Mouse (Mus musculus) hindbrain, embryonic 13.5 days (tissue): Measurements from ENCODE around the gene Sept9. TPM values are rescaled to one million over a fixed set of nuclear protein-coding genes. Genes with fewer than 3 reads are reported as not detected.

ENCODE experiments used
- ATAC-seq: fragments of 200-750 bp; cut with Nextera tagmentation; 2 replicates; pipeline ENCODE4 v1.8.0; 2017; ENCODE audit warnings: moderate TSS enrichment; ENCODE audit not compliant: low FRiP score
- H3K27ac ChIP-seq: fragments of 300-500 bp; sonication (generic); 2 replicates; pipeline ENCODE4 v1.5.1; 2015; ENCODE audit warnings: inconsistent platforms, mild to moderate bottlenecking, moderate library complexity
- H3K27me3 ChIP-seq: fragments of 300-500 bp; sonication (generic); 2 replicates; pipeline ENCODE4 v1.6.1; 2015; ENCODE audit warnings: mild to moderate bottlenecking, inconsistent platforms
- H3K36me3 ChIP-seq: fragments of 300-500 bp; sonication (generic); 2 replicates; pipeline ENCODE4 v1.6.1; 2015; ENCODE audit warnings: mild to moderate bottlenecking, inconsistent platforms
- H3K4me1 ChIP-seq: fragments of 300-500 bp; sonication (generic); replicated peaks from 2 replicates; pipeline ENCODE4 v1.6.1; 2015; ENCODE audit warnings: inconsistent platforms
- H3K4me2 ChIP-seq: fragments of 300-500 bp; sonication (generic); 2 replicates; pipeline ENCODE4 v1.6.1; 2015; ENCODE audit warnings: inconsistent platforms, mild to moderate bottlenecking, moderate library complexity
- H3K4me3 ChIP-seq: fragments of 300-500 bp; sonication (generic); 2 replicates; pipeline ENCODE4 v1.5.1; 2015; ENCODE audit warnings: mild to moderate bottlenecking, inconsistent platforms
- H3K9ac ChIP-seq: fragments of 300-500 bp; sonication (generic); 2 replicates; pipeline ENCODE4 v1.6.1; 2015; ENCODE audit warnings: mild to moderate bottlenecking, inconsistent platforms
- H3K9me3 ChIP-seq: fragments of 300-500 bp; sonication (generic); 2 replicates; pipeline ENCODE4 v1.6.1; 2016; ENCODE audit warnings: inconsistent platforms
- WGBS: fragments of 180-500 bp; shearing (Covaris S2); methylation state at CpG from one replicate; pipeline ENCODE4 v1.1.7; 2015; 5-methylcytosine and 5-hydroxymethylcytosine counted together
- polyA plus RNA-seq: library from polyadenylated mRNA; unstranded; fragments of >200 nt; fragmentation: Nextera tagmentation; extraction: Ambion mirVana; gene quantifications from 2 replicates; pipeline ENCODE4 v1.2.1, GENCODE M21; 2015

Sept9 gene
- polyA plus RNA-seq, 1 experiment from 2014 or later, result 117 TPM

GRCm38 (mm10) chr11:117231551-117231950, 32.1 kb downstream of the Sept9 start:
- Histone ChIP-seq H3K4me3 (no peak overlapping the region), H3K36me3 (no peaks in the 10 kb centered on the region), H3K27ac (no peak overlapping the region), H3K27me3 (no peaks in the 10 kb centered on the region), H3K9me3 (no peaks in the 10 kb centered on the region), H3K9ac (no peak overlapping the region), H3K4me2 (no peak overlapping the region), H3K4me1 (peaks cover 30% of the 10 kb centered on the region)
- no peak for ATAC-seq
- 67% methylated on average over 11 of the region's 11 CpGs for WGBS

DNA sequence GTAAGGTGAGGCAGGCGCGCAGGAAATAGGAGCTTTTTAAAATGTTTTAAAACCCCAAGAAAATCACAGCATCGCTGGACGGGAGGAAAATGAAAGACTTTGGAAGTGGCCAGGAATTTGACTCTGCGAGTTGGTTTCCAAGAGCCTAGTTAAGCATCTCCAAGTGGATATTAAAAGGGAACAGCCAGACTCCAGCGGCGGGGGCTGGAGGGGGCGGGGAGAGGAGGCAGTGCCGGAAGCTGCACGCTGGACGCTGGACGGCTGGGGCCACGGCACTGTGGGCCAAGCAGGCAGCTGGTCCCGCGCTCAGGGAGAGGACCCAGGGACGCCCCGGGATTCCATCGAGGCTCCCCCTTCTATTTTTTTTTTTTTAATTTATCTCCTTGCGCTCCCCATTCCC, 32.6 kb downstream of the Sept9 start:
- H3K4me3 ChIP-seq, result no peak overlapping the region; the same call in none of the 2 replicates
- peak overlapping the region; percentile 53 for H3K9ac ChIP-seq
- no peak for ATAC-seq

DNA sequence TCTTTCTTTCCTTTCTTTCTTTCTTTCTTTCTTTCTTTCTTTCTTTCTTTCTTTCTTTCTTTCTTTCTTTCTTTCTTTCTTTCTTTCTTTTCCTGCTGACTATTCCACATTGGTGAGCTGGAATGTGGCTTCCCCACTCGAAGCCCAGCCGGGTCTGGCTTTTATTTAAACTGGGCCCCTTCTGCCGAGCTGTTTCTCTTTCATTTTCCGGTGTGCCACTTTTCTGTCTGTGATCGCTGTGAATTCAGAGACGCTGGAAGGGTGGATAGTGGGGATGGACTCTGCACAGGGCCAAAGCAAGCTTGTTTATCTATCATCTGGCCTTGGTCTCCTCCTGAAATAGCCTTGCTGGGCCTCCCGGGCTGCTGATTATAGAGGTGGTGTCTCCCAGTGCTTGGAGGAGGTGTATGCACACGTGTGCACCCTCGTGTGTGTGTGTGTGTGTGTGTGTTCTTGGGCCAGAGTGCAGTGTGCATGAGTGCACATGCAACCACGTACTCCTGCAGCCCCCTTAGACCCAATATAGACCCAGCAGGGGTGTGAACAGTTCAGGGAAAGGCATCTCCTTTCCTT, 33.5 kb downstream of the Sept9 start:
- no peak for ATAC-seq
- Histone ChIP-seq H3K9me3 (no peaks in the 10 kb centered on the region), H3K4me3 (no peak overlapping the region), H3K27ac (no peak overlapping the region), H3K36me3 (no peaks in the 10 kb centered on the region), H3K9ac (no peak overlapping the region), H3K27me3 (peaks cover 3% of the 10 kb centered on the region; the same call in 1 of the 2 replicates), H3K4me2 (no peak overlapping the region), H3K4me1 (peaks cover 30% of the 10 kb centered on the region)
- WGBS, result 59% methylated on average over 10 of the region's 10 CpGs

More for the DNA sequence above, 32.6 kb downstream of the Sept9 start:
- 30% methylated on average over 19 of the region's 19 CpGs for WGBS
- Histone ChIP-seq H3K4me2 (peak overlapping the region; percentile 43), H3K27ac (no peak overlapping the region), H3K4me1 (peaks cover 30% of the 10 kb centered on the region), H3K27me3 (peaks cover 2% of the 10 kb centered on the region; the same call in 1 of the 2 replicates), H3K9me3 (no peaks in the 10 kb centered on the region), H3K36me3 (no peaks in the 10 kb centered on the region)

- Histone ChIP-seq H3K4me2 (no peak overlapping the region), H3K27me3 (peaks cover 3% of the 10 kb centered on the region; the same call in 1 of the 2 replicates), H3K9me3 (no peaks in the 10 kb centered on the region), H3K4me1 (peaks cover 32% of the 10 kb centered on the region), H3K36me3 (no peaks in the 10 kb centered on the region), H3K27ac (no peak overlapping the region), H3K4me3 (no peak overlapping the region), H3K9ac (no peak overlapping the region)
- WGBS, result 76% methylated on average over 8 of the region's 8 CpGs
- ATAC-seq, result no peak
Observed at GRCm38 (mm10) chr11:117233818-117234217, 34.4 kb downstream of the Sept9 start.

GRCm38 (mm10) chr11:117235086-117235897, 35.8 kb downstream of the Sept9 start:
- ATAC-seq, result no peak
- H3K4me2 ChIP-seq, result no peak overlapping the region
- no peaks in the 10 kb centered on the region for H3K36me3 ChIP-seq
- 0 out of 2 replicates have a peak overlapping the region, but pooled peaks have one; percentile 9 for H3K9ac ChIP-seq
- peaks cover 32% of the 10 kb centered on the region for H3K4me1 ChIP-seq
- H3K9me3 ChIP-seq, result no peaks in the 10 kb centered on the region
- peaks cover 3% of the 10 kb centered on the region; the same call in 1 of the 2 replicates for H3K27me3 ChIP-seq
- H3K27ac ChIP-seq, result no peak overlapping the region
- H3K4me3 ChIP-seq, result no peak overlapping the region
- 57% methylated on average over 12 of the region's 12 CpGs for WGBS

- no peak for ATAC-seq
- Histone ChIP-seq H3K9me3 (no peaks in the 10 kb centered on the region), H3K4me1 (peaks cover 32% of the 10 kb centered on the region), H3K4me3 (no peak overlapping the region), H3K9ac (no peak overlapping the region; the same call in 1 of the 2 replicates), H3K36me3 (no peaks in the 10 kb centered on the region), H3K27me3 (peaks cover 7% of the 10 kb centered on the region; the same call in 1 of the 2 replicates), H3K27ac (no peak overlapping the region), H3K4me2 (no peak overlapping the region)
- WGBS, result 17% methylated on average over 9 of the region's 9 CpGs
Observed at GRCm38 (mm10) chr11:117235898-117236459, 36.5 kb downstream of the Sept9 start.

DNA sequence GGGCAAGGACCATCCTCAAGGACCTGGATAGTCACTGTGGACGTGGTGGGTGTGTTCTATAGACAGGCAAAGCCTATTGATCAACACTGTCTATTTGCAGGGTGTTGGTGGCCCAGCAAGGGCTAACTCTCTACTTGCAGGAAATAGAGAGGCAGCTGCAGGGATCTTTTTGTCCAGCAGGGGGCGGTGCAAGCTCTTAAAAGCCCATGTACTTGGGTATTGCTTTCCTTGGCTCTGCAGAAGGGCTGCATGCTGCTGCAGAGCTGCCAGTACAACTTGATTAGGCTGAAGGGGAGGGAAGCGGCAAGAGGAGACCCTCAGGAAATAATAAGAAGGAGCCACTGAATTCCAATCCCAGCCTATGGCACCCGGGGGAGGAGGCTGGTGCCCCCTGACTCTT, 38.7 kb downstream of the Sept9 start:
- H3K36me3 ChIP-seq, result no peaks in the 10 kb centered on the region
- 2% methylated on average over 4 of the region's 4 CpGs for WGBS
- peak; percentile 68; the same call in 1 of the 2 replicates for ATAC-seq
- no peak overlapping the region for H3K27ac ChIP-seq
- no peak overlapping the region for H3K4me2 ChIP-seq
- no peaks in the 10 kb centered on the region for H3K9me3 ChIP-seq
- H3K4me3 ChIP-seq, result no peak overlapping the region
- H3K4me1 ChIP-seq, result peaks cover 21% of the 10 kb centered on the region
- H3K9ac ChIP-seq, result no peak overlapping the region
- peaks cover 7% of the 10 kb centered on the region; the same call in 1 of the 2 replicates for H3K27me3 ChIP-seq

DNA sequence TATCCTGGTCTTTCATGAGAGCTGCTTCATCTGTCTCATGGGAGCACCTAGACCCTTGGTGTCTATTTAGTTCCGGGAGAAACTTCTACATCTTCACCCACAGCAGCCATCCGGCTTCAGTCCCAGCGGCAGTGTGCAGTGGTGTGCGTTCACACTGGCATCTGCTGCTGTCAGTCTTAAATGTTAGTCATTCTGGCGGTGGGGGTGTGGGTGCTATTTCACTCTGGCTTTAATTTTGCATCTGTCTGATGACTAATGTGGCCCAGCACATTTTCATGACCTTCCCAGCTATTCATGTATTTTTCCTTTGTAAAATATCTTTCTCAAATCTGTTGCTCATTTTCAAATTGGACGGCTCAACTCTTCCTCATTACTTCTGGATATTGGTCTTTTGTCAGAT, 40.2 kb downstream of the Sept9 start:
- Histone ChIP-seq H3K4me2 (no peak overlapping the region), H3K4me1 (peaks cover 17% of the 10 kb centered on the region), H3K9me3 (no peaks in the 10 kb centered on the region), H3K27ac (no peak overlapping the region), H3K36me3 (no peaks in the 10 kb centered on the region), H3K27me3 (peaks cover 7% of the 10 kb centered on the region; the same call in 1 of the 2 replicates), H3K4me3 (no peak overlapping the region), H3K9ac (no peak overlapping the region)
- ATAC-seq, result no peak
- 87% methylated on average over 6 of the region's 6 CpGs for WGBS

DNA sequence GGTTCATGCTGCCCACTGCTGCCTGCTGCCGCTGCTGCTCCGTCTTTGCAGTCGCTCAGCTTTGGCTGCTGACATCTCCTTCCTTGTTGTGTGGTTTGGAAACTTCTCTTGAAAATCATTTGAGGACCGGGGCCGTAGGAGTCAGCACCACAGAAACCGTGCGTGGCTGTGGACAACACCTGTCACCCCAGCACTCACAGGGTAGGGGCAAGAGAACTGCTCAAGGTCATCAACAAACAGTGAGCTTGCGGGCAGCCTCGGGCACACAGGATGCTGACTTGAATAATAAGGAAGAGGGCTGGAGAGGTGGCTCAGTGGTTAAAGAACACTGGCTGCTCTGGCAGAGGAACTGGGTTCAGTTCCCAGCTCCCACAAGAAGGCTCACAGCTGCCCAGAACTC, 40.9 kb downstream of the Sept9 start:
- 81% methylated on average over 9 of the region's 9 CpGs for WGBS
- no peak overlapping the region for H3K4me3 ChIP-seq
- no peak for ATAC-seq
- no peaks in the 10 kb centered on the region for H3K9me3 ChIP-seq
- H3K27ac ChIP-seq, result no peak overlapping the region
- H3K27me3 ChIP-seq, result peaks cover 7% of the 10 kb centered on the region; the same call in 1 of the 2 replicates
- H3K4me1 ChIP-seq, result peaks cover 14% of the 10 kb centered on the region
- H3K36me3 ChIP-seq, result no peaks in the 10 kb centered on the region
- no peak overlapping the region for H3K4me2 ChIP-seq
- H3K9ac ChIP-seq, result no peak overlapping the region

DNA sequence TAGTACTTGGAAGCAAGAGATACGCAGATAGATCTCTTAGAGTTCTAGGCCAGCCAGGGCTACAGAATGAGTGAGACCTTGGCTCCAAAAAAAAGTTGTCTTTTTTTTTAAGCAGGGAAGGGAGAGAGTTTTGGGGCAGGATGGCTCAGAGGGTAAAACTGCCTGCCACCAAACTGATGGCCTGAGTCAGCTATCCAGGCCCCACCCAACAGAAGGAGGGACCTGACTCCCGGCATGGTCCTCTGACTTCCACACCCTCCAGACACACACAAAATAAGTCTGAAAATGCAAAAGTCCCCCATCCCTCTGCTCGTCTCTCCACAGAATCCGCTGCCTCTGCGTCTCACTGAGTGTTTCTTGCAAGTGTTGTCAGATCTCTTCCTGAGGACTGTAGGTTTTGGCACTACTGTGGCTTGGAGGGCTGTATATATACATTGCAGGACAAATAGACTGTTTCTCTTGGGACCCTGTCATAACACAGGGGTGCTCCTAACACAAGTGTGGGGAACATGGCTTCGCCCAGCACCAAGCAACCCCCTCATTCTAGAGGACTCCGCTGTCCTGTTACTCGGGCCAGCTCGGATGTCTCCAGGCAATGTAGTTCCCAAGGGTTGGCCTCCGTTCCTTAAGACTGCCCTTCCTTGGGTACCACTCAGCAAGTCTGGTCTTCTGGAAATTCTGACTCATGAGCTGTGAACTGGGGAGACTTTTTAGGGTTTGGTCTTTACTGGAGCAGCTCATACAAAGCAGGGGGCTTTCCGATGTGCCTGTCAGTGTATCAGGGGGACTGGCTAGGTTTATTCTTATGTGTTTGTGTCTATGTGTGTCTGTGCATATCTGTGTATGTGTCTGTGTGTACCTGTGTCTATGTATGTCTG, 41.6 kb downstream of the Sept9 start:
- ATAC-seq, result no peak
- Histone ChIP-seq H3K4me3 (no peak overlapping the region), H3K27ac (no peak overlapping the region), H3K27me3 (peaks cover 7% of the 10 kb centered on the region; the same call in 1 of the 2 replicates), H3K9ac (no peak overlapping the region), H3K9me3 (no peaks in the 10 kb centered on the region), H3K36me3 (no peaks in the 10 kb centered on the region), H3K4me1 (peaks cover 6% of the 10 kb centered on the region), H3K4me2 (no peak overlapping the region)
- WGBS, result 83% methylated on average over 11 of the region's 11 CpGs

DNA sequence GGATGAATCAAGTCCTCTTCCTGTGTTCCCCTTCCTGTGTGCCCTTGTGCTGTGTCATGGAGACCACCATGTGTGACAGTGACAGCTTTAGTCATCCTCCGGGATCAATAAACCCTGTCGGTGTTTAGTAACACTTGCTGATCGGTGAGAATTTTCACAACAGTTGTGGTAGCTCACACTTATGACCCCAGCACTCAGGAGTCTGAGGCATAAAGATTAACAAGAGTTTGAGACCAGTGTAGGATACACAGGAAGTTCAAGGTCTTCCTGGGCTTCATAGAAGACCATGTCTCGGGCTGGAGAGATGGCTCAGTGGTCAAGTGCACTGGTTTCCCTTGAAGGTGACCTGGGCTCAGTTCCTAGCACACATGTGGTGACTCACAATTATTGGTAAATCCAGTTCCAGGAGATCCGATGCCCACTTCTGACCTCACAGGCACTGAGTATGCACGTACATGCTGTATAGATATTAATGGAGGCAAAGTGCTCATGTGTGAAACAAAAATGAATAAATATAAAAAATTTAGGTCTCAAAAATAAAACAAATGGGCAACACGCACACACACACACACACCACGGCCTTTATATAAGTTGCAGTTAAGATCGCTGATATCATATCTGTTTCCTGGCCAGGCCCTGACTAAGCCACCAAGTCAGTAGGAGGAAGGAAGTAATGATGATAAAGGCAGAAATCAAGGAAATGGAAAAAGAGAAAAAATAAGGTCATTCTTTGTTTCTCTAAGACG, 43.1 kb downstream of the Sept9 start:
- H3K4me1 ChIP-seq, result peaks cover 7% of the 10 kb centered on the region; the same call in 1 of the 2 replicates
- H3K9me3 ChIP-seq, result no peaks in the 10 kb centered on the region
- H3K9ac ChIP-seq, result no peak overlapping the region
- H3K27ac ChIP-seq, result no peak overlapping the region
- no peak overlapping the region for H3K4me3 ChIP-seq
- H3K36me3 ChIP-seq, result no peaks in the 10 kb centered on the region
- no peak for ATAC-seq
- no peak overlapping the region for H3K4me2 ChIP-seq
- WGBS, result 90% methylated on average over 10 of the region's 10 CpGs
- H3K27me3 ChIP-seq, result 0 out of 2 replicates have a peak, but pooled peaks cover 3% of the 10 kb centered on the region
